Mouse (Mus musculus): ENCODE measurements around the gene Gm281. TPM values are rescaled to one million over a fixed set of nuclear protein-coding genes. Genes with fewer than 3 reads are reported as not detected.
"Not testable (repeated sequence)": the region's sequence is repeated elsewhere in the genome, so short reads cannot be mapped to it uniquely, and the experiment has no call there.

Gene Gm281
- not detected in 2 replicates for total RNA-seq (2014; rRNA removed)
- not detected in 2 replicates for polyA plus RNA-seq (2015; fragmentation: Nextera tagmentation; extraction: Ambion mirVana)

GRCm38 (mm10) chr14:13914387-13915082, at the start of gene Gm281:
Gene Gm281 (minus strand): TSS chr14:13914478.
- Histone ChIP-seq H3K27ac (no peak within 1 kb of the TSS), H3K4me2 (ENCODE audit: low read depth, low read length) (no peak within 1 kb of the TSS), H3K4me1 (ENCODE audit: insufficient read depth, low read length) (no peaks in the 10 kb centered on the region), H3K9me3 (ENCODE audit: low read length) (no peaks in the 10 kb centered on the region), H3K27me3 (ENCODE audit: insufficient read depth, low read length) (no peaks in the 10 kb centered on the region), H3K4me3 (ENCODE audit: low read length) (no peak within 1 kb of the TSS), H3K36me3 (ENCODE audit: insufficient read depth, low read length) (no peaks in the 10 kb centered on the region), H3K9ac (replicated peaks; ENCODE audit: low read length) (no peak within 1 kb of the TSS)
- DNase-seq (ENCODE audit: low spot score), result no peak
- WGBS, result 42% methylated on average over 1 of the region's 1 CpGs
- TF ChIP-seq CTCF (IDR thresholded peaks at IDR 0.05; ENCODE audit: low read depth), result no peak
- no peak for ATAC-seq

GRCm38 (mm10) chr14:13963527-13963926, 49.2 kb upstream of the Gm281 start:
- no peak for TF ChIP-seq CTCF (IDR thresholded peaks at IDR 0.05; ENCODE audit: low read depth)
- Histone ChIP-seq H3K9ac (replicated peaks; ENCODE audit: low read length) (no peak overlapping the region), H3K4me1 (ENCODE audit: insufficient read depth, low read length) (peaks cover 13% of the 10 kb centered on the region; the same call in 1 of the 2 replicates), H3K4me3 (ENCODE audit: low read length) (no peak overlapping the region), H3K27ac (no peak overlapping the region), H3K36me3 (ENCODE audit: insufficient read depth, low read length) (no peaks in the 10 kb centered on the region), H3K9me3 (ENCODE audit: low read length) (no peaks in the 10 kb centered on the region), H3K4me2 (ENCODE audit: low read depth, low read length) (no peak overlapping the region), H3K27me3 (ENCODE audit: insufficient read depth, low read length) (no peaks in the 10 kb centered on the region)
- WGBS, result 79% methylated on average over 1 of the region's 1 CpGs
- DNase-seq (ENCODE audit: low spot score) (no peak), ATAC-seq (no peak)

- DNase-seq (ENCODE audit: low spot score), result no peak
- Histone ChIP-seq H3K4me1 (ENCODE audit: insufficient read depth, low read length) (peaks cover 13% of the 10 kb centered on the region; the same call in 1 of the 2 replicates), H3K4me2 (ENCODE audit: low read depth, low read length) (no peak overlapping the region), H3K36me3 (ENCODE audit: insufficient read depth, low read length) (no peaks in the 10 kb centered on the region), H3K9ac (replicated peaks; ENCODE audit: low read length) (no peak overlapping the region), H3K9me3 (ENCODE audit: low read length) (no peaks in the 10 kb centered on the region), H3K4me3 (ENCODE audit: low read length) (no peak overlapping the region), H3K27ac (no peak overlapping the region), H3K27me3 (ENCODE audit: insufficient read depth, low read length) (no peaks in the 10 kb centered on the region)
- no peak for TF ChIP-seq CTCF (IDR thresholded peaks at IDR 0.05; ENCODE audit: low read depth)
- WGBS, result 86% methylated on average over 6 of the region's 6 CpGs
- ATAC-seq, result no peak
Observed at GRCm38 (mm10) chr14:13962476-13962875, 48.2 kb upstream of the Gm281 start.

- 3% methylated on average over 37 of the region's 56 CpGs for WGBS
- Histone ChIP-seq H3K27me3 (ENCODE audit: insufficient read depth, low read length) (no peaks in the 10 kb centered on the region), H3K4me2 (ENCODE audit: low read depth, low read length) (peak within 1 kb of the TSS; percentile 68), H3K27ac (peak within 1 kb of the TSS; percentile 87), H3K4me1 (ENCODE audit: insufficient read depth, low read length) (peaks cover 13% of the 10 kb centered on the region; the same call in 1 of the 2 replicates), H3K4me3 (ENCODE audit: low read length) (peak within 1 kb of the TSS; percentile 96), H3K36me3 (ENCODE audit: insufficient read depth, low read length) (no peaks in the 10 kb centered on the region), H3K9ac (replicated peaks; ENCODE audit: low read length) (peak within 1 kb of the TSS; percentile 99), H3K9me3 (ENCODE audit: low read length) (no peaks in the 10 kb centered on the region)
- peak; percentile 68 for ATAC-seq
- TF ChIP-seq CTCF (IDR thresholded peaks at IDR 0.05; ENCODE audit: low read depth), result no peak
- peak; percentile 30 for DNase-seq (ENCODE audit: low spot score)
Observed at GRCm38 (mm10) chr14:13961401-13962112, 47.3 kb upstream of the Gm281 start, which contains the start of the genes Atxn7 and Thoc7. Gene Atxn7 (plus strand): TSS chr14:13961440. Gene Thoc7 (minus strand): TSS chr14:13961852.

- Histone ChIP-seq H3K4me1 (ENCODE audit: insufficient read depth, low read length) (peaks cover 13% of the 10 kb centered on the region; the same call in 1 of the 2 replicates), H3K36me3 (ENCODE audit: insufficient read depth, low read length) (0 out of 2 replicates have a peak, but pooled peaks cover 3% of the 10 kb centered on the region), H3K4me3 (ENCODE audit: low read length) (peak overlapping the region; percentile 96), H3K9ac (replicated peaks; ENCODE audit: low read length) (peak overlapping the region; percentile 99), H3K27ac (peak overlapping the region; percentile 87), H3K9me3 (ENCODE audit: low read length) (no peaks in the 10 kb centered on the region), H3K4me2 (ENCODE audit: low read depth, low read length) (peak overlapping the region; percentile 68), H3K27me3 (ENCODE audit: insufficient read depth, low read length) (no peaks in the 10 kb centered on the region)
- ATAC-seq (peak; percentile 91), DNase-seq (ENCODE audit: low spot score) (peak; percentile 81)
- WGBS, result 3% methylated on average over 54 of the region's 75 CpGs
- TF ChIP-seq CTCF (IDR thresholded peaks at IDR 0.05; ENCODE audit: low read depth), result no peak
Observed at GRCm38 (mm10) chr14:13960482-13961325, 46.4 kb upstream of the Gm281 start.

- H3K27ac ChIP-seq, result peak overlapping the region; percentile 87
- H3K4me3 ChIP-seq (ENCODE audit: low read length), result peak overlapping the region; percentile 96
- H3K27me3 ChIP-seq (ENCODE audit: insufficient read depth, low read length), result no peaks in the 10 kb centered on the region
- peak overlapping the region; percentile 99 for H3K9ac ChIP-seq (replicated peaks; ENCODE audit: low read length)
- H3K9me3 ChIP-seq (ENCODE audit: low read length), result no peaks in the 10 kb centered on the region
- peak; percentile 49 for DNase-seq (ENCODE audit: low spot score)
- no peak for TF ChIP-seq CTCF (IDR thresholded peaks at IDR 0.05; ENCODE audit: low read depth)
- 2% methylated on average over 9 of the region's 9 CpGs for WGBS
- H3K4me2 ChIP-seq (ENCODE audit: low read depth, low read length), result peak overlapping the region; percentile 68
- H3K36me3 ChIP-seq (ENCODE audit: insufficient read depth, low read length), result 0 out of 2 replicates have a peak, but pooled peaks cover 3% of the 10 kb centered on the region
- H3K4me1 ChIP-seq (ENCODE audit: insufficient read depth, low read length), result peaks cover 13% of the 10 kb centered on the region; the same call in 1 of the 2 replicates
- ATAC-seq, result peak; percentile 53
Observed at GRCm38 (mm10) chr14:13960079-13960478, 45.8 kb upstream of the Gm281 start.

- peaks cover 38% of the 10 kb centered on the region for H3K36me3 ChIP-seq (ENCODE audit: insufficient read depth, low read length)
Observed at GRCm38 (mm10) chr14:13952151-13952550, 37.9 kb upstream of the Gm281 start.

More at GRCm38 (mm10) chr14:13952151-13952550, 37.9 kb upstream of the Gm281 start:
- not testable (repeated sequence) for ATAC-seq; H3K4me2 ChIP-seq (ENCODE audit: low read depth, low read length); DNase-seq (ENCODE audit: low spot score); H3K4me1 ChIP-seq (ENCODE audit: insufficient read depth, low read length); H3K9me3 ChIP-seq (ENCODE audit: low read length); H3K27ac ChIP-seq; H3K9ac ChIP-seq (replicated peaks; ENCODE audit: low read length); H3K27me3 ChIP-seq (ENCODE audit: insufficient read depth, low read length); H3K4me3 ChIP-seq (ENCODE audit: low read length)
- WGBS, result 96% methylated on average over 3 of the region's 3 CpGs

Measured in hindbrain, postnatal 0 days (tissue).